Mouse (Mus musculus) cortical plate, adult 2 months (tissue): ENCODE data around the gene Asb3.

Source experiments
- CTCF ChIP-seq: fragments of 200-500 bp; IDR thresholded peaks from 2 replicates; pipeline ENCODE4 v1.5.1; 2011; ENCODE audit warnings: mild to moderate bottlenecking, control low read depth, low read length; ENCODE audit not compliant: insufficient read depth; ENCODE audit errors: extremely low read depth
- POLR2A ChIP-seq: fragments of 200-500 bp; IDR thresholded peaks from 2 replicates; pipeline ENCODE4 v1.6.1; 2011; ENCODE audit warnings: mild to moderate bottlenecking, low read length, control low read depth; ENCODE audit not compliant: insufficient read depth; ENCODE audit errors: extremely low read depth

DNA sequence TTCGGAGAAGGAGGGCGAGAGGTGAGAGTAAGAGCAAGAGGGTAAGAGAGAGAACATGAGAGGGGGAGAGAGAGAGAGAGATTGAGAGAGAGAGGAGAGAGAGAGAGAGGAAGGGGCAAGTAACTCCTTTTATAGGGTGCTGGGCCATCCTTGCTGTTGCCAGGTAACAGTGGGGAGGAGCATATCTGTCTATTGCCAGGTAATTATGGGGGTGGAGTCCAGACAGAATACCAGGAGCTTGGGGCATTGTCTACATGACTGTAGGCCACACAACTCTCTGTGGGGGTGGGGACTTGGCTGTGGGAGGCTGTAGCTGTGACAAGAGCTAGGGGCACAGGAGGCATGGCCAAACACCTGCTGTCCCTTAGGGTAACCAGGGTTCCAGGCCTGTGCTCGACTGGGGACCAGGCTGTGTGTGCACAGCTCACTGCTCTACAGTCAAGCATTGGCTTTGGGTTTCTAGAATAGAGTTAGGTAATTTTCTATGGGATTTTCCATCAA lies 205.3 kb downstream of the Asb3 start:
- TF ChIP-seq CTCF (no peak), POLR2A (no peak)
